Mouse (Mus musculus): Measurements from ENCODE around the gene Plxna1. TPM values are rescaled to one million over a fixed set of nuclear protein-coding genes. Genes with fewer than 3 reads are reported as not detected.
A peak's percentile ranks its signal among the peaks of the same experiment; 100 is the strongest.

The Plxna1 gene
- polyA plus RNA-seq, 1 experiment from 2014 or later: 33.2 TPM

DNA sequence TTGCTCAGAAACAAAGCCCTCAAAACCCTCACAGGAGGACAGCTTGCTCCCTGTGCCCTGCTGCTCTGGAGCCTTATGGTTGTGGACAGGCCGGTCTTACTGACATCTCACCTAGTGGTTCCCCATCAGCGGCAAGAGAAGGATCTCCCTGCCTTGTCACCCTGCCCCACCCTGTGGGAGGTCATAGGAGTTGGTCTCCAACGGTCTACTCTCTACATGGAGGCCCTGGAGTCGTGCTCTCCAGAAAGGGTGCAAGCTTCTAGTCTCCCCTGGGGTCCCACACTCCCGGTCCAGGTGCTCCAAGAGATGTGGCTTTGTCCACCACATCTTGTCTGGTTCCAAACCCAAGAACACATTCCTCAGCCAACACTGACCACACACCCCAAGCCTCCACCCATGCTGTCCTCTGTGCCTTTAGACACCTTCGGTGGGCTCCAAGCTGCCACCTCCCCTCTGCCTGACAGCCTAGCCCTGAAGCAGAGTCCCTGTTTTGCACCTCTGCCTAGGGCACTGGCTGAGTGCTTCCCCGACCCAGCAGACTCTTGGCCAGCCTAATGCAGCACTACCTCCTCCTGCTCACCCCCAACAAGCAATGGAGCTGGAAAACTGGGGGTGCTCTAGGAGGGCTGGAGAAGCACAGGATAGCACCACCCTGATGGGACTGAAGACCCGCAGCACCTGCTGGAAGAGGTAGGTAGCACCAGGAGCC is 1.6 kb downstream of the Plxna1 start:
- no peak overlapping the region for H3K27ac ChIP-seq (replicated peaks)
- ATAC-seq (ENCODE audit: insufficient number of reproducible peaks, low FRiP score, low TSS enrichment, low read depth): no peak
- H3K4me1 ChIP-seq: peaks cover 63% of the 10 kb centered on the region
- H3K9me3 ChIP-seq (replicated peaks): no peaks in the 10 kb centered on the region
- peak overlapping the region; percentile 99 for H3K4me3 ChIP-seq (replicated peaks)
- H3K27me3 ChIP-seq: no peaks in the 10 kb centered on the region
- H3K4me2 ChIP-seq (replicated peaks): peak overlapping the region; percentile 94
- peaks cover 12% of the 10 kb centered on the region for H3K36me3 ChIP-seq
- peak overlapping the region; percentile 92 for H3K9ac ChIP-seq
- 37% methylated on average over 8 of the region's 8 CpGs for WGBS

DNA sequence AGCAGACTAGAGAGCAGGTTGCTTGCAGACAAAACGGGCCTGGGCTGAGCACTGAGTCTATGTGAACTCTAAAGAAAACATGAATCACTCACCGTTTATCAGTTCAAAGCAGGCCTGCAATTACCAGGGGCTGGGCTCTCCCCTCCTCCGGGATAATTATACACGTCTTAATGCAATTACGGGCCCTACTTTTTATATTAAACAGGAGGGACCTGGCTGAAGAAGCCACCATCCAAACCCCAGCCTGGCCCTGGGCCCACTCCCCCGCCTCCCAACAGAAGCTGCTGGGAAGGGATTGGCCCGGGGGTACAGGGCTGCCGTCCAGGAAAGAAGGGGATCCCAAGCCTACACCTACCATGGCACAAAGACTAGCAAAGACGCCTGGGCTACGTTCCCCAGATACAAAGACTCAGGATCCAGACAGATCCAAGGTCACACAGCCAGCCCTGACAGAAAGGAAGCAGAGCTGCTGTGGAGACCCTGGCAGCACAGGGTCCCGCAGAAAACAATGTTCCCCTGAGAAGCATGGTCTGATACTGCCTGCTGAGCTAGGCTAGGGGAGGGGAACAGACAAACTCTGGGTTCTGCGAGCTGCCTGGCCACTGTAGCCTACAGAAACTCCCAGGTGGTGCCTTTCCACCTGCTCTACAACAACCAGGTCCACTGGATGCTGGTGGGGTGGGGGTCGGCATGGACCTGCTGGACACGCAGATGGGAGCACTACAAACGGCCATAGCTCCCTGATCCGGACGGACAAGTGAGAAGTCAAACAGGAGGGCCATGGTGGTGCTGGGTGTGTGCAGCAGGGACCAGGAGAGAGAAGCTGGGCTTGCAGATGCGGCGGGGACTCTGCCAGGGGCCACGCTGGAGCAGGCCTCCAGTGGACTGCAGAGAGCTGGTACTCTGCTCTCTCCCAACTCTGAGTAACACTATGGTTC is 2.4 kb downstream of the Plxna1 start:
- peak overlapping the region; percentile 58 for H3K27ac ChIP-seq (replicated peaks)

DNA sequence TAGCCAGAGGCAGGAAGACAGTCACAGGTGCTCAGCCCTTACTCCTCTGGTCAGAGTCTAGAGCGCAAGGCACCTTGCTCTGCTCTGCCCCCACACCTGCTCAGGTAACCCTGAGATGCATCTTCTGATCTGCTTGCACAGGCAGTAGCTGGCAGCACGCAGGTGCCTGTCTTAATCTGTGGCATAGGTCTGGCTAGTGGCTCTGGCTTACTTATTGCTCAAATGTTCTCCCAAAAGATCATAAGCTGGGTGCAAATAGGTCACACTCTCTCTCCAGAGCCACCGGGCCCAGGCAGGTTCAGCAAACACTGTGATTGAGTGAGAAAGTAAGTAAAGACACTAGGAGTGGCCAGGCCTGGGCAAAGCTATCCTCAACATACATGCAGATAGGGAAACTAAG is 3.2 kb downstream of the Plxna1 start:
- H3K27ac ChIP-seq (replicated peaks): peak overlapping the region; percentile 58
- peak overlapping the region; percentile 94 for H3K4me2 ChIP-seq (replicated peaks)
- H3K9me3 ChIP-seq (replicated peaks): no peaks in the 10 kb centered on the region
- H3K9ac ChIP-seq: no peak overlapping the region
- 77% methylated on average over 3 of the region's 3 CpGs for WGBS
- peaks cover 79% of the 10 kb centered on the region for H3K4me1 ChIP-seq
- H3K36me3 ChIP-seq: peaks cover 28% of the 10 kb centered on the region
- H3K27me3 ChIP-seq: no peaks in the 10 kb centered on the region
- no peak for ATAC-seq (ENCODE audit: insufficient number of reproducible peaks, low FRiP score, low TSS enrichment, low read depth)
- 0 out of 2 replicates have a peak overlapping the region, but pooled peaks have one; percentile 99 for H3K4me3 ChIP-seq (replicated peaks)

More for the DNA sequence above, 2.4 kb downstream of the Plxna1 start:
- H3K27me3 ChIP-seq: no peaks in the 10 kb centered on the region
- no peak overlapping the region; the same call in 1 of the 2 replicates for H3K9ac ChIP-seq
- ATAC-seq (ENCODE audit: insufficient number of reproducible peaks, low FRiP score, low TSS enrichment, low read depth): no peak
- peak overlapping the region; percentile 94 for H3K4me2 ChIP-seq (replicated peaks)
- no peaks in the 10 kb centered on the region for H3K9me3 ChIP-seq (replicated peaks)
- whole genome bisulfite sequencing: 35% methylated on average over 20 of the region's 20 CpGs
- H3K4me1 ChIP-seq: peaks cover 71% of the 10 kb centered on the region
- H3K4me3 ChIP-seq (replicated peaks): peak overlapping the region; percentile 99
- peaks cover 20% of the 10 kb centered on the region for H3K36me3 ChIP-seq

DNA sequence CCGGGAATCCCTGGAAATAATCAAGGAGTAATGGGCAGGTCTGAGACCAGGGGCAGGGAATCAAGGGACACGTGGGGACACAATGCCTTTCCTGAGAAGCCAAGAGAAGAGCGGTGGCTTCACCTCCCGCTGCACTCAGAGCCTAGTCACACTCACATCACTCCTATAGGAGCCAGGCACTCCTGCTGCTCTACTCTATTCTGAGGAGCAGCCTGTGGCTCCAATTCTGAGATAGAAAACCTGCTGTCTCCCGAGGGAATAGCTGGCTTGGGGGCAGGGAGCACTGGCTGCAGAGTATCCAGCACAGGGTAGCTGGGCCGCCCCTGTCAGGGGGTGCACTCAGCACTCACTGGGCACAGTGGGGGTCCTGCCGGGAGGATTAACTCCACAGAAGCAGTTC is 6.8 kb downstream of the Plxna1 start:
- no peak overlapping the region for H3K9ac ChIP-seq
- H3K27me3 ChIP-seq: no peaks in the 10 kb centered on the region
- no peak for ATAC-seq (ENCODE audit: insufficient number of reproducible peaks, low FRiP score, low TSS enrichment, low read depth)
- H3K4me2 ChIP-seq (replicated peaks): no peak overlapping the region
- H3K36me3 ChIP-seq: peaks cover 37% of the 10 kb centered on the region
- no peak overlapping the region for H3K27ac ChIP-seq (replicated peaks)
- peaks cover 96% of the 10 kb centered on the region for H3K4me1 ChIP-seq
- no peak overlapping the region for H3K4me3 ChIP-seq (replicated peaks)
- H3K9me3 ChIP-seq (replicated peaks): no peaks in the 10 kb centered on the region
- WGBS: 43% methylated on average over 7 of the region's 7 CpGs

DNA sequence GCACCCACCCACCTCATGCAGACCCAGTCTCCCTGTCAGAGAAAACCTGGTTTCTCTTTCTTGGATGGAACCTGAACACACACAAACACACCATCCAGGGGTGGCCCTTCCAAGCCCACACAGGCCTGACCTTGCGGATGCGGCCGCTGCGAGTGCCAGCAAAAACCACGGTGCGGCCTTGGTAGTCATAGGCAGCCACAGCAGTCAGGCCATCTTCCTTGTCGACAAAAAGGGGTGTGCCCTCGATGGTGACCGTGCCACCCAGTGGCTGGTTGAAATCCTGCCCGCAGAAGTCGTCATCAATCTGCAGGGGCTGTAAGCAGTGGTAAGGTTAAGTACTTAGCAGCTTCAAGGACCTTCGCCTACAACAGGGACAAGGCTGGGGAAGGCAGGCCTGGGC is 7.7 kb downstream of the Plxna1 start:
- no peak for ATAC-seq (ENCODE audit: insufficient number of reproducible peaks, low FRiP score, low TSS enrichment, low read depth)
- 84% methylated on average over 12 of the region's 12 CpGs for WGBS
- Histone ChIP-seq H3K27ac (replicated peaks) (peak overlapping the region; percentile 74; the same call in 1 of the 2 replicates), H3K4me2 (replicated peaks) (no peak overlapping the region), H3K27me3 (no peaks in the 10 kb centered on the region), H3K4me1 (peaks cover 96% of the 10 kb centered on the region), H3K9ac (no peak overlapping the region), H3K36me3 (peaks cover 47% of the 10 kb centered on the region), H3K9me3 (replicated peaks) (no peaks in the 10 kb centered on the region), H3K4me3 (replicated peaks) (no peak overlapping the region)

DNA sequence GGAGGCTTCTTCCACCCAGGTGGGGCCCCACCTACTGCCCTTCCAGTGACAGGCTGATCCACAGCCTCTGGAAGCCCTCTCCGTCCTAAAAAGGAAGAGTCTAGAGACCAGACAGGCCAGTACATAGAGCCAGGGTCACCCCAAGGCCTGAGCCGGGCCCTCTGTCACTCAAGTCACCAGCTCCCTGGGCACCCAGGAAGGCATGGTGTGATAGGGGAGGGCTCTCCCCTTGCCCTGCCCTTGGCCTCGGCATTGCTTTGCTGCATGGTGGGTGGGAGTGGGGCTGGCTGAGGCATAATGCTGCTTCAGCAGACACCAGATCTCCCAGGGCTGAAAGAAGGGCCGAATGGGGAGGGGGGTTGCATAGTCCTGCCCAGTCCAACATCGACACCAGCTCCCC is 8.3 kb downstream of the Plxna1 start:
- no peak for ATAC-seq (ENCODE audit: insufficient number of reproducible peaks, low FRiP score, low TSS enrichment, low read depth)
- H3K4me1 ChIP-seq: peaks cover 89% of the 10 kb centered on the region
- WGBS: 66% methylated on average over 5 of the region's 5 CpGs
- no peak overlapping the region for H3K4me2 ChIP-seq (replicated peaks)
- no peaks in the 10 kb centered on the region for H3K9me3 ChIP-seq (replicated peaks)
- peak overlapping the region; percentile 74 for H3K27ac ChIP-seq (replicated peaks)
- H3K27me3 ChIP-seq: no peaks in the 10 kb centered on the region
- H3K4me3 ChIP-seq (replicated peaks): no peak overlapping the region
- peaks cover 53% of the 10 kb centered on the region for H3K36me3 ChIP-seq
- no peak overlapping the region for H3K9ac ChIP-seq

DNA sequence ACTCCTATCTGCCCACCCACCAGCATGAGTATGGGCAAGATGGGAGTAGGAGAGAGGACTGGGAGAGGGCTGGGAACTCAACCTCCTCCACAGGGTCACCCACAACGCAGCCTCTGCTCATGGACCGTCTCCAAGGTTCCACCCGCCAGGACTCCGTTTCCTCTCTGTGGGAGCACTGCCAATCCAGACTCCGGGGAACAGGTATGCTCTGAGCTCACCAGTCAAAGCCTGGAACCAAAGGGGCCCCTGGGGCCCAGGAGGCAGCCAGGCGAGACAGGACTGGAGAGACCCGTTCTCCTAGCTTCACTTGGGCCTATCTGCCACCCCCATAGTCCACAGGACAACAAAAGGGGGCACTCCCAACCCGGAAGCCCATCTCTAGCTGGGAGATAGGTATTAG is 9.3 kb downstream of the Plxna1 start:
- H3K36me3 ChIP-seq: peaks cover 56% of the 10 kb centered on the region
- H3K4me1 ChIP-seq: peaks cover 88% of the 10 kb centered on the region
- H3K4me3 ChIP-seq (replicated peaks): no peak overlapping the region
- no peak for ATAC-seq (ENCODE audit: insufficient number of reproducible peaks, low FRiP score, low TSS enrichment, low read depth)
- H3K4me2 ChIP-seq (replicated peaks): no peak overlapping the region
- WGBS: 51% methylated on average over 8 of the region's 8 CpGs
- peak overlapping the region; percentile 86 for H3K27ac ChIP-seq (replicated peaks)
- H3K27me3 ChIP-seq: no peaks in the 10 kb centered on the region
- no peaks in the 10 kb centered on the region for H3K9me3 ChIP-seq (replicated peaks)
- no peak overlapping the region for H3K9ac ChIP-seq

DNA sequence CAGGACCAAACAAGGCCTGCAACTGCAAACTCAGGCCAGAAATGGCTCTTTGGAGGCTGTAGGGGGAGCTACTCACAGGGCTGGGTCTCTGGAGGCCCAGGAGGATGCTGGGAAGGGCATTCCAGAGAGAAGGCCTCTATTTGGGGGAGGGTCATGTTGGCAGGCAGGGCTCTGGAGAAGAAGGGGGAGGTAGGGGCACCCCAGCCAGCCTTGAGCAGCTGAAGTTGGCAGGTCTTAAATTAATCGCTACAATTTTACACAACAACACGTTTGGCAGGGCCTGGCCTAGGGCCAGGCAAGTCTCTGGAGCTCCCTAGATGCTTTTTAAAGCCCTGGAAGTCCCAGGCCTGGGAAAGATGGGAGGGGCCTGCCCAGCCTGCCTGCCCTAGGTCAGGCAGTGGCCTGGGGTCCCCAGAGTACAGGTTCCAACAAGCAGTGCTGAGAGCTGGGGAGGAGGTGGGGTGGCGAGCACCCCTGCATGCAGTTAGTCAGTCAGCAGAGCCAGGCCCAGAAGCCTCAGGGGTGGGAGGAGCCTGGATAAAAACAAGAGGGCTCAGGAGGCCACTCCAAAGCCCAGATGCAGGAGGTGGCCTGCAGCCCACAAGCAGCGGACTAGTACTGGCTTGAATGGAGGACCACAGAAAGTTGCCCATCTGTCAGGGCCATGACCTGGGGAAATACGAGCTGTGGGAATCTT is 10.8 kb downstream of the Plxna1 start:
- WGBS: 10% methylated on average over 5 of the region's 5 CpGs
- Histone ChIP-seq H3K4me1 (peaks cover 81% of the 10 kb centered on the region), H3K36me3 (peaks cover 63% of the 10 kb centered on the region)

DNA sequence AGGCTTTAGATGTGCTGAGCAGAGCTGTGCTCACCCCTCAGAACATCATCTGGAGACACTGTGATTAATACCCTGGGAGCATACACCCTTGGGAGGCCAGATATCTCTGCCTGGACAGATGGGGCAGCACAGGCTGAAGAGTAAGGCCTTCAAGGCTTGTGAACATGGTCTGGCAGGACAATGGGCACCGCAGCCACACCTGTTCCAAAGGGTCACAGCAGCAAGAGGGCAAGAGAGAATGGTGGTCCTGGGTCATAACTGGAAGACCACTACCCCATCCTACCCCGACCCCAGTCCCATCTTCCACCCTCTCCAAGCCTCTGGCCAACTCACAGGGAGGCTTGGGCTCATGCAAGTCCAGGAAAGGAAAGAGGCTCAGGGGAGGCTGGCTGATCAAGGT is 11.9 kb downstream of the Plxna1 start:
- Histone ChIP-seq H3K9me3 (replicated peaks) (no peaks in the 10 kb centered on the region), H3K4me2 (replicated peaks) (no peak overlapping the region), H3K36me3 (peaks cover 52% of the 10 kb centered on the region), H3K9ac (no peak overlapping the region), H3K27me3 (no peaks in the 10 kb centered on the region), H3K4me1 (peaks cover 81% of the 10 kb centered on the region), H3K27ac (replicated peaks) (peak overlapping the region; percentile 86), H3K4me3 (replicated peaks) (no peak overlapping the region)
- 90% methylated on average over 2 of the region's 2 CpGs for WGBS
- no peak for ATAC-seq (ENCODE audit: insufficient number of reproducible peaks, low FRiP score, low TSS enrichment, low read depth)

More for the DNA sequence above, 10.8 kb downstream of the Plxna1 start:
- Histone ChIP-seq H3K27me3 (no peaks in the 10 kb centered on the region), H3K4me3 (replicated peaks) (no peak overlapping the region), H3K9me3 (replicated peaks) (no peaks in the 10 kb centered on the region), H3K9ac (no peak overlapping the region), H3K27ac (replicated peaks) (peak overlapping the region; percentile 86), H3K4me2 (replicated peaks) (0 out of 2 replicates have a peak overlapping the region, but pooled peaks have one; percentile 10)
- ATAC-seq (ENCODE audit: insufficient number of reproducible peaks, low FRiP score, low TSS enrichment, low read depth): peak; percentile 52

DNA sequence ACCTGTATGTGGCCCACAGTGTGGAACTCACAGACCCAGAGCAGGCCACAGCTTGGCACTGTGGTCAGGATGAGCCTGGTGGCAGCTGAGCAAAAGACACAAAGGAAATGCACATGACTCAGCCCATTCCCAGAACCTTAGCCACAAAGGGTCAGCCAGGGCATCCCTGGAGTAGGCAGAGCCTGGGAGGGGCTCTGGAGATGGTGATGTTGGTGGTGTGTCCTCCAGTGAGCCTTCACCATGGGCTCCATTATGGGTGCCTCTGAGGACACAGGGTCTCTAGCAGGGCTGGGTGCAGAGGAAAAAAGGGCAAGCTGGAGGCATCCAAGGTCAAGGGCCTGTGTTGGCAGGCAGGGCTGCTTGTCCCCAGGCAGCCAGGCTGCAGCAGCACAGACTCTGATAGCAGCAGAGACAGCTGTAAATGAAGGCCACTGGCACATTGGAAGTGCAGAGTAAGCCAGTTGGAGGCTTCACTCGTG is 12.3 kb downstream of the Plxna1 start:
- no peaks in the 10 kb centered on the region for H3K9me3 ChIP-seq (replicated peaks)
- ATAC-seq (ENCODE audit: insufficient number of reproducible peaks, low FRiP score, low TSS enrichment, low read depth): no peak
- H3K4me2 ChIP-seq (replicated peaks): no peak overlapping the region
- H3K27me3 ChIP-seq: no peaks in the 10 kb centered on the region
- 64% methylated on average over 1 of the region's 1 CpGs for WGBS
- no peak overlapping the region for H3K4me3 ChIP-seq (replicated peaks)
- no peak overlapping the region for H3K9ac ChIP-seq
- peak overlapping the region; percentile 86; the same call in 1 of the 2 replicates for H3K27ac ChIP-seq (replicated peaks)
- peaks cover 49% of the 10 kb centered on the region for H3K36me3 ChIP-seq
- H3K4me1 ChIP-seq: peaks cover 81% of the 10 kb centered on the region

DNA sequence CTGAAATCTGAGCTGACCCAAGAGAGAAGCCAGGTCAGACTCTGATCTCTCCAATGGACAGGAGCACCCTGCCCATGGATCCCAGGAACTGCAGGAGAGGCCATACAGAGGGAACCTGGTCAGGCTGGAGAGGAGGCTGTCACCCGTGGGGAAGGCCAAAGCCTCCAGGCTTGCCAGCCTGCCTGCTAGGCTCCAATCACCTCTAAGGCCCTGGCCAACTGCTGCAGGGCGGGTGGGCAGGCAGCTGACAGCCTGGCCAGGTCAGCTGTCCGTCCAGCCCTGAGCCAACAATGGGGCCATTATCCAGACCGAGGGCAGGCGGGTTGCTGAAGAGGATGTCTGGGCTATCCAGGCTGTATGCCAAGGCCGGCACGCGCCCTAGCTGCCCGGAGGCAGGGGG is 14.1 kb downstream of the Plxna1 start:
- H3K4me3 ChIP-seq (replicated peaks): no peak overlapping the region
- H3K9ac ChIP-seq: no peak overlapping the region
- no peak for ATAC-seq (ENCODE audit: insufficient number of reproducible peaks, low FRiP score, low TSS enrichment, low read depth)
- no peak overlapping the region; the same call in 1 of the 2 replicates for H3K27ac ChIP-seq (replicated peaks)
- H3K27me3 ChIP-seq: no peaks in the 10 kb centered on the region
- H3K9me3 ChIP-seq (replicated peaks): no peaks in the 10 kb centered on the region
- H3K4me2 ChIP-seq (replicated peaks): no peak overlapping the region
- H3K4me1 ChIP-seq: peaks cover 81% of the 10 kb centered on the region
- H3K36me3 ChIP-seq: peaks cover 42% of the 10 kb centered on the region; the same call in 1 of the 2 replicates
- WGBS: 55% methylated on average over 9 of the region's 9 CpGs

Measured in embryonic facial prominence, embryonic 15.5 days (tissue).